Mouse (Mus musculus) heart, embryonic 14.5 days (tissue): ENCODE data around the gene Nfib. TPM values are rescaled to one million over a fixed set of nuclear protein-coding genes. Genes with fewer than 3 reads are reported as not detected.

ENCODE experiments used
- ATAC-seq: fragments of 200-750 bp; cut with Nextera tagmentation; 2 replicates; pipeline ENCODE4 v1.8.0; 2017; ENCODE audit warnings: low read depth, moderate TSS enrichment; ENCODE audit not compliant: insufficient number of reproducible peaks, insufficient read depth, low FRiP score
- H3K27ac ChIP-seq, 2 experiments: fragments of 200-500 bp in 1 of 2; fragments of 300-500 bp in 1 of 2; sonication (generic) in 1 of 2; replicated peaks in 1 of 2; 2 replicates each; pipeline ENCODE4 v1.5.1; 2012 to 2014; ENCODE audit warnings: low read depth in 2 of 2, low read length in 2 of 2, control low read depth in 1 of 2, mild to moderate bottlenecking in 1 of 2, mixed read lengths in 1 of 2; ENCODE audit not compliant: control insufficient read depth in 1 of 2, insufficient read depth in 1 of 2
- H3K27me3 ChIP-seq: fragments of 300-500 bp; sonication (generic); 2 replicates; pipeline ENCODE4 v1.6.1; 2014; ENCODE audit warnings: mild to moderate bottlenecking, low read length, control low read depth; ENCODE audit not compliant: control insufficient read depth, insufficient read depth
- H3K36me3 ChIP-seq: fragments of 300-500 bp; sonication (generic); 2 replicates; pipeline ENCODE4 v1.6.1; 2014; ENCODE audit warnings: mild to moderate bottlenecking, control low read depth, low read length, mixed read lengths; ENCODE audit not compliant: control insufficient read depth, insufficient read depth
- H3K4me1 ChIP-seq, 2 experiments: fragments of 200-500 bp in 1 of 2; fragments of 300-500 bp in 1 of 2; sonication (generic) in 1 of 2; 2 replicates each; pipeline ENCODE4 v1.6.1; 2012 to 2014; ENCODE audit warnings: low read length in 2 of 2, control low read depth in 1 of 2, mixed read lengths in 1 of 2; ENCODE audit not compliant: control insufficient read depth in 2 of 2, insufficient read depth in 2 of 2
- H3K4me2 ChIP-seq: fragments of 300-500 bp; sonication (generic); 2 replicates; pipeline ENCODE4 v1.6.1; 2014; ENCODE audit warnings: mild to moderate bottlenecking, low read length
- H3K4me3 ChIP-seq, 2 experiments: fragments of 200-500 bp in 1 of 2; fragments of 300-500 bp in 1 of 2; sonication (generic) in 1 of 2; 2 replicates each; pipeline ENCODE4 v1.5.1; 2012 to 2014; ENCODE audit warnings: low read length in 2 of 2, mild to moderate bottlenecking in 2 of 2, control low read depth in 1 of 2, low read depth in 1 of 2, moderate library complexity in 1 of 2; ENCODE audit not compliant: control insufficient read depth in 1 of 2, insufficient read depth in 1 of 2
- H3K9ac ChIP-seq: fragments of 300-500 bp; sonication (generic); 2 replicates; pipeline ENCODE4 v1.6.1; 2014; ENCODE audit warnings: mild to moderate bottlenecking, low read length
- H3K9me3 ChIP-seq: fragments of 300-500 bp; sonication (generic); 2 replicates; pipeline ENCODE4 v1.6.1; 2016; ENCODE audit warnings: low read length, control low read depth; ENCODE audit not compliant: control insufficient read depth
- WGBS: fragments of 180-500 bp; shearing (Covaris S2); extraction: QIAGEN DNeasy Blood & Tissue Kit; methylation state at CpG from one replicate; pipeline ENCODE4 v1.1.7; 2014; 5-methylcytosine and 5-hydroxymethylcytosine counted together
- polyA plus RNA-seq: library from polyadenylated mRNA; unstranded; fragments of >200 nt; fragmentation: Nextera tagmentation; extraction: Ambion mirVana; gene quantifications from 2 replicates; pipeline ENCODE4 v1.2.1, GENCODE M21; 2014

Nfib gene
- polyA plus RNA-seq, 1 experiment from 2014 or later = 79.8 TPM

- H3K9ac ChIP-seq = no peak overlapping the region
Measured at GRCm38 (mm10) chr4:82294066-82294465, 411.5 kb downstream of the Nfib start.

GRCm38 (mm10) chr4:82291174-82291847, 414.2 kb downstream of the Nfib start:
- H3K4me3 ChIP-seq = no peak overlapping the region
- H3K4me1 ChIP-seq = no peaks in the 10 kb centered on the region; a peak in 1 of 4 replicates
- H3K27ac ChIP-seq = no peak overlapping the region
- H3K36me3 ChIP-seq = peaks cover 60% of the 10 kb centered on the region
- H3K9me3 ChIP-seq = no peaks in the 10 kb centered on the region
- 87% methylated on average over 4 of the region's 4 CpGs for WGBS
- H3K4me2 ChIP-seq = no peak overlapping the region
- no peaks in the 10 kb centered on the region for H3K27me3 ChIP-seq
- H3K9ac ChIP-seq = no peak overlapping the region
- ATAC-seq = no peak

More at GRCm38 (mm10) chr4:82294066-82294465, 411.5 kb downstream of the Nfib start:
- Histone ChIP-seq H3K27me3 (no peaks in the 10 kb centered on the region), H3K4me3 (no peak overlapping the region), H3K36me3 (peaks cover 58% of the 10 kb centered on the region), H3K9me3 (no peaks in the 10 kb centered on the region), H3K4me2 (no peak overlapping the region), H3K27ac (no peak overlapping the region), H3K4me1 (no peaks in the 10 kb centered on the region; a peak in 1 of 4 replicates)
- no peak for ATAC-seq
- WGBS = 85% methylated on average over 1 of the region's 1 CpGs

- H3K27ac ChIP-seq = no peak overlapping the region
- H3K36me3 ChIP-seq = peaks cover 57% of the 10 kb centered on the region
- no peaks in the 10 kb centered on the region for H3K27me3 ChIP-seq
- WGBS = 84% methylated on average over 9 of the region's 9 CpGs
- H3K4me3 ChIP-seq = no peak overlapping the region
- no peak for ATAC-seq
- H3K4me1 ChIP-seq = no peaks in the 10 kb centered on the region; a peak in 1 of 4 replicates
- H3K9ac ChIP-seq = no peak overlapping the region
- H3K9me3 ChIP-seq = no peaks in the 10 kb centered on the region
- H3K4me2 ChIP-seq = no peak overlapping the region
Measured at GRCm38 (mm10) chr4:82290623-82291022, 414.9 kb downstream of the Nfib start.

- no peak for ATAC-seq
- Histone ChIP-seq H3K27ac (no peak overlapping the region), H3K27me3 (no peaks in the 10 kb centered on the region), H3K4me1 (no peaks in the 10 kb centered on the region; a peak in 1 of 4 replicates), H3K9me3 (no peaks in the 10 kb centered on the region), H3K4me3 (no peak overlapping the region), H3K36me3 (peaks cover 49% of the 10 kb centered on the region), H3K9ac (no peak overlapping the region), H3K4me2 (no peak overlapping the region)
- 69% methylated on average over 7 of the region's 7 CpGs for WGBS
Measured at GRCm38 (mm10) chr4:82289596-82289995, 416.0 kb downstream of the Nfib start.

GRCm38 (mm10) chr4:82288138-82288537, 417.4 kb downstream of the Nfib start:
- Histone ChIP-seq H3K9me3 (no peaks in the 10 kb centered on the region), H3K4me2 (no peak overlapping the region), H3K4me3 (no peak overlapping the region), H3K27ac (0 out of 4 replicates have a peak overlapping the region, but pooled peaks of 1 of the 2 experiments have one; percentile 19), H3K9ac (no peak overlapping the region), H3K4me1 (no peaks in the 10 kb centered on the region; a peak in 1 of 4 replicates), H3K36me3 (peaks cover 36% of the 10 kb centered on the region), H3K27me3 (no peaks in the 10 kb centered on the region)
- 41% methylated on average over 2 of the region's 2 CpGs for WGBS
- ATAC-seq = no peak

- 79% methylated on average over 2 of the region's 2 CpGs for WGBS
- no peak for ATAC-seq
Measured at GRCm38 (mm10) chr4:82287454-82287853, 418.1 kb downstream of the Nfib start.

GRCm38 (mm10) chr4:82286931-82287330, 418.6 kb downstream of the Nfib start:
- Histone ChIP-seq H3K4me3 (no peak overlapping the region), H3K27ac (no peak overlapping the region), H3K4me2 (no peak overlapping the region), H3K27me3 (no peaks in the 10 kb centered on the region), H3K4me1 (no peaks in the 10 kb centered on the region; a peak in 1 of 4 replicates), H3K36me3 (peaks cover 28% of the 10 kb centered on the region), H3K9me3 (no peaks in the 10 kb centered on the region), H3K9ac (no peak overlapping the region)
- no peak for ATAC-seq
- WGBS = 39% methylated on average over 2 of the region's 2 CpGs

More at GRCm38 (mm10) chr4:82287454-82287853, 418.1 kb downstream of the Nfib start:
- Histone ChIP-seq H3K36me3 (peaks cover 30% of the 10 kb centered on the region), H3K4me2 (no peak overlapping the region), H3K9ac (no peak overlapping the region), H3K9me3 (no peaks in the 10 kb centered on the region), H3K27ac (peak overlapping the region in 1 of 2 experiments; percentile 19; a peak in 1 of 4 replicates), H3K4me3 (no peak overlapping the region), H3K27me3 (no peaks in the 10 kb centered on the region), H3K4me1 (no peaks in the 10 kb centered on the region; a peak in 1 of 4 replicates)
